Mouse (Mus musculus) right cerebral cortex, postnatal 25 days (tissue): ENCODE measurements at regions not wholly inside any gene's neighbourhood (a gene's known extent, or its start where the extent isn't known, plus 50 kb on each side); places are given as distances from the start of the nearest gene placed in this dataset.

ENCODE experiments used
- DNase-seq: peaks from one replicate; pipeline ENCODE4 v3.0.0; 2022

GRCm38 (mm10) chr1:3012530-3012929, 1795.2 kb upstream of the Gm37988 start:
- DNase-seq = no peak

- DNase-seq = no peak
These were observed 1744.9 kb upstream of the Gm37988 start for GRCm38 (mm10) chr1:3062759-3063158.

- no peak for DNase-seq
These were observed 1713.3 kb upstream of the Gm37988 start for GRCm38 (mm10) chr1:3094375-3094774.

- DNase-seq = no peak
These were observed 1712.8 kb upstream of the Gm37988 start for GRCm38 (mm10) chr1:3094910-3095309.

- no peak for DNase-seq
These were observed 1694.1 kb upstream of the Gm37988 start for GRCm38 (mm10) chr1:3113564-3113963.

- peak; percentile 7 for DNase-seq
These were observed 1687.9 kb upstream of the Gm37988 start for GRCm38 (mm10) chr1:3119498-3120391.

- DNase-seq = peak; percentile 5
These were observed 1687.4 kb upstream of the Gm37988 start for GRCm38 (mm10) chr1:3120392-3120690.

GRCm38 (mm10) chr1:3121288-3121687, 1686.4 kb upstream of the Gm37988 start:
- peak; percentile 49 for DNase-seq

GRCm38 (mm10) chr1:3121745-3122144, 1685.9 kb upstream of the Gm37988 start:
- no peak for DNase-seq
